Mouse (Mus musculus) cerebellum, postnatal 4 days (tissue): ENCODE measurements around the gene Pa2g4.
A peak's percentile ranks its signal among the peaks of the same experiment; 100 is the strongest.
"Not testable (repeated sequence)": the region's sequence is repeated elsewhere in the genome, so short reads cannot be mapped to it uniquely, and the experiment has no call there.

Experiments used
- DNase-seq, 2 experiments: peaks; one replicate each; pipeline ENCODE4 v3.0.0; 2022; ENCODE audit warnings: low spot score in 2 of 2, mixed read lengths in 1 of 2

Gene Pa2g4

GRCm38 (mm10) chr10:128565788-128566531 is at the start of gene Pa2g4:
Gene Pa2g4 (minus strand): TSS chr10:128565987.
- DNase-seq = peak; percentile 94 to 97

- DNase-seq = no peak
Measured at GRCm38 (mm10) chr10:128614934-128615333, 49.1 kb upstream of the Pa2g4 start.

- DNase-seq = not testable (repeated sequence)
Measured at GRCm38 (mm10) chr10:128613820-128614219, 48.0 kb upstream of the Pa2g4 start.

GRCm38 (mm10) chr10:128613154-128613440 is 47.3 kb upstream of the Pa2g4 start:
- DNase-seq = no peak

- DNase-seq = peak; percentile 61 to 68
Measured at GRCm38 (mm10) chr10:128612433-128613153, 46.8 kb upstream of the Pa2g4 start.

- no peak for DNase-seq
Measured at GRCm38 (mm10) chr10:128606483-128606882, 40.7 kb upstream of the Pa2g4 start.

- DNase-seq = no peak
Measured at GRCm38 (mm10) chr10:128602470-128603128, 36.8 kb upstream of the Pa2g4 start.

GRCm38 (mm10) chr10:128601499-128601898 is 35.7 kb upstream of the Pa2g4 start:
- DNase-seq = no peak

- DNase-seq = no peak
Measured at GRCm38 (mm10) chr10:128598476-128598875, 32.7 kb upstream of the Pa2g4 start.

- no peak for DNase-seq
Measured at GRCm38 (mm10) chr10:128592797-128593196, 27.0 kb upstream of the Pa2g4 start.

- no peak for DNase-seq
Measured at GRCm38 (mm10) chr10:128591436-128591835, 25.6 kb upstream of the Pa2g4 start.

GRCm38 (mm10) chr10:128590193-128590690 is 24.5 kb upstream of the Pa2g4 start:
- DNase-seq = peak in 1 of 2 experiments; percentile 65

GRCm38 (mm10) chr10:128589464-128590192 is 23.8 kb upstream of the Pa2g4 start, which contains the start of gene Erbb3:
Gene Erbb3 (minus strand): TSS chr10:128589652.
- no peak for DNase-seq

- DNase-seq = no peak
Measured at GRCm38 (mm10) chr10:128588775-128589463, 23.1 kb upstream of the Pa2g4 start.

- DNase-seq = no peak
Measured at GRCm38 (mm10) chr10:128588136-128588535, 22.3 kb upstream of the Pa2g4 start.

- DNase-seq = no peak
Measured at GRCm38 (mm10) chr10:128587697-128588096, 21.9 kb upstream of the Pa2g4 start.

GRCm38 (mm10) chr10:128587120-128587519 is 21.3 kb upstream of the Pa2g4 start:
- DNase-seq = no peak

GRCm38 (mm10) chr10:128586546-128586945 is 20.8 kb upstream of the Pa2g4 start:
- no peak for DNase-seq

GRCm38 (mm10) chr10:128584386-128584785 is 18.6 kb upstream of the Pa2g4 start:
- DNase-seq = no peak

- DNase-seq = no peak
Measured at GRCm38 (mm10) chr10:128583644-128584043, 17.9 kb upstream of the Pa2g4 start.

GRCm38 (mm10) chr10:128579731-128580130 is 13.9 kb upstream of the Pa2g4 start:
- no peak for DNase-seq
